Mouse (Mus musculus) thymus, adult 18-20 months (tissue): ENCODE data around the gene Bcl2l12.
"Not testable (repeated sequence)": the region's sequence is repeated elsewhere in the genome, so short reads cannot be mapped to it uniquely, and the experiment has no call there.

Experiments used
- DNase-seq, 2 experiments: peaks; one replicate each; pipeline ENCODE4 v3.0.0; 2022; ENCODE audit warnings: mixed read lengths in 2 of 2

The Bcl2l12 gene

GRCm38 (mm10) chr7:44998501-44998955 lies at the start of gene Bcl2l12:
Bcl2l12 (minus strand) TSS chr7:44998712.
- no peak for DNase-seq

GRCm38 (mm10) chr7:45047491-45047890 lies 49.0 kb upstream of the Bcl2l12 start:
- DNase-seq, result no peak

GRCm38 (mm10) chr7:45046853-45047350 lies 48.4 kb upstream of the Bcl2l12 start:
- DNase-seq, result no peak

- DNase-seq, result no peak
Observed at GRCm38 (mm10) chr7:45045741-45046140, 47.2 kb upstream of the Bcl2l12 start.

- no peak for DNase-seq
Observed at GRCm38 (mm10) chr7:45043307-45043706, 44.8 kb upstream of the Bcl2l12 start.

- DNase-seq, result no peak
Observed at GRCm38 (mm10) chr7:45040851-45041250, 42.3 kb upstream of the Bcl2l12 start.

- no peak for DNase-seq
Observed at GRCm38 (mm10) chr7:45038411-45038810, 39.9 kb upstream of the Bcl2l12 start.

- DNase-seq, result no peak
Observed at GRCm38 (mm10) chr7:45037720-45038361, 39.3 kb upstream of the Bcl2l12 start.

- DNase-seq, result no peak
Observed at GRCm38 (mm10) chr7:45036702-45037101, 38.2 kb upstream of the Bcl2l12 start.

- DNase-seq, result no peak
Observed at GRCm38 (mm10) chr7:45035631-45036030, 37.1 kb upstream of the Bcl2l12 start.

- DNase-seq, result no peak
Observed at GRCm38 (mm10) chr7:45033722-45034359, 35.3 kb upstream of the Bcl2l12 start.

GRCm38 (mm10) chr7:45030857-45031256 lies 32.3 kb upstream of the Bcl2l12 start:
- no peak for DNase-seq

GRCm38 (mm10) chr7:45029995-45030394 lies 31.5 kb upstream of the Bcl2l12 start:
- no peak for DNase-seq

- DNase-seq, result no peak
Observed at GRCm38 (mm10) chr7:45028351-45028750, 29.8 kb upstream of the Bcl2l12 start.

GRCm38 (mm10) chr7:45027761-45028160 lies 29.2 kb upstream of the Bcl2l12 start:
- DNase-seq, result no peak

- DNase-seq, result no peak
Observed at GRCm38 (mm10) chr7:45026256-45026655, 27.7 kb upstream of the Bcl2l12 start.

GRCm38 (mm10) chr7:45025601-45026220 lies 27.2 kb upstream of the Bcl2l12 start:
- DNase-seq, result no peak

- DNase-seq, result no peak
Observed at GRCm38 (mm10) chr7:45024281-45025248, 26.1 kb upstream of the Bcl2l12 start.

GRCm38 (mm10) chr7:45023711-45024110 lies 25.2 kb upstream of the Bcl2l12 start:
- DNase-seq, result not testable (repeated sequence)

GRCm38 (mm10) chr7:45020225-45020624 lies 21.7 kb upstream of the Bcl2l12 start:
- no peak for DNase-seq

- DNase-seq, result no peak
Observed at GRCm38 (mm10) chr7:45019031-45019571, 20.6 kb upstream of the Bcl2l12 start.
